Mouse (Mus musculus) v-Abl transformed pro-B cells (cell line): ENCODE measurements around the gene Ap5b1.

Experiments used
- in situ Hi-C, 2 experiments: fragments of 400-800 bp; cut with MboI; formaldehyde crosslinking; loops; one replicate each; pipeline ENCODE4 v1.15.1; 2025; ENCODE audit not compliant: unreplicated experiment in 2 of 2

Ap5b1 gene

DNA sequence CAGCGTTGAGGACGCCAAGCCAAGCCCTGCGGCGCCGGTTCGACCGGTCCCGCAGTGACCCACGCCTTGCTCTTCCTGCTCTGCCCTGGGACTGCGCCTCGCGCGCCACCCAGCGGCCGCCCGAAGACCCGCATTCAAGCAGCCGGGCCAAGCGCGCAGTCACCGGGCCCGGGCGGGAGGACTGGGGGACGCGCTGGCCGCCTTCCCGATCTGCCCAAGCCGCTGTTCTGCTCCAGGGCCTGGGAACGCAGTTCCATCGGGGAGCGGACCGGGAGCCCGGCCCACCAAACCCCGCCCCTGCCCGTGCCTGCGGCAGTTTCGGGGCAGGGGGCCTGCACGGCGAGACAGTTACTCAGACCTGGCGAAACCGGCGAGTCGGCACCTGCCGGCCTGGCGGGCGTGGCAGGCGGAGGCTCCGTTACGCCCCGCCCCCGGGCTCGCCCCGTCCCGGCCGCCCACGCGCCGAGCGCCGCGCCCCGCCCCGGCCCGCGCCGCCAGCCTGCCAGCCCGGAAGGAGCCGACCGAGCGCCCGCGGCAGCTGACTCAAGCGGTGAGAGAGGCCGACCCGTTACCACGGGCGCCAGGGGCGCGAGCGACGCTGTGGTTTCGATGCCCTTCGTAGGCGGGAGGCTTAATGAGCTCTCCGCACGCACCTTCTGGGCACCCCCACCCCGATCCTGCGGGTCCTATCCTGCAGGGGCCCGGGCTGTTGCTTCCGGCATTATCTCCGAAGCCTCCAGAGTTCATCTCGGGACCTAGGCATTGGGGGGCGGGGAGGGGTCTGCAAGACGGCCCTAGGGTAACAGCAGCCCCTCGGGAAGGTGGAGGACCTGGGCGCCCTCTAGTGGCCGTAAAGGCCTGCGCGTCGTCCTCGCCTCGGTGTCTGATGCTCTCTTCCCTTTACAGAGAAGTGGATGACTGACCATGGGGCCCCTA, at the start of gene Ap5b1:
TSS of gene Ap5b1 (plus strand) at position 492 of the 936 bp plus-strand sequence.
- in situ Hi-C loops: loop anchor here in 1 of 2 experiments (10.0 kb wide), 1 partner anchor 93 kb away; the partner anchor contains the start of gene Efemp2

DNA sequence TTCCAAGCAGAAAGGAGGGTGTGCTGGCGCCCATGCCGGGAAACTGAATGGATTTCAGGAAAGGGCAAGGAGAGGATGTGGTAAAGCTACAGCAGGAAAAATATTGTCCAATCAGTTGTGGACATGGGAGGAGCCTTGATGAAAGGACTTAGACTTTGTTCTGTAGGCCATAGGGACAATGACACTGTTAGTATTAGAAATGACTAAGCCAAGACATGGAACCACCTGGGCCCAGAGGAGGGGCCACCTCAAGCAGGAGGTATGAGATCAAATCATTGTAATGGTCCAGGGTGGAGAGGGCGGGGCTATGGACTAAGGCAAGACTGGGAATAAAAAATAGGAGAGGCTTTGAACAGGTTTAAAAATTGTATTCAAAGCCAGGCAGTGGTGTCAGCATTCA, 49.1 kb upstream of the Ap5b1 start:
- in situ Hi-C loops: no loop called here

DNA sequence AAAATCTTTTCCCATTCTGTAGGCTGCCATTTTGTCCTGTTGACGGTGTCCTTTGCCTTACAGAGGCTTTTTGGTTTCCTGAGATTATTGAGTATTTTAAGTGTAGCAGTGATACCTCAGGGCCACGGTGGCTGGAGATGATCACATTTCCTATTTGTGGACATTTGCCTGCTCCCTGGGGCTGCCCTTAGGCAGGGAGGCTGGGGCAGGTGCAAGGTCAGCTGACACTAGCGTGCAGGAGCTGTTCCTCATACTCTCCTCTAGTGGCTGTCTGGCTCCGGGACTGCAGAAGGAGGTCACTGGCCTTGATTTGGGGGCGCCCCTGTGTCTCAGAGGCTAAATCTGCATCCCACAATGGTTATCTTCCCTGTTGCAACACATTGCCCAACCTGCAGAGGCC, 42.6 kb upstream of the Ap5b1 start:
- in situ Hi-C loops: loop anchor here (5.0 to 10.0 kb wide), 3 partner anchors 37 to 360 kb away; partner anchors contain the start of genes Frmd8 (in 1 of the 2), Ovol1 (in 1 of the 2) and Slc25a45 (in 1 of the 2)

- in situ Hi-C loops: loop anchor here (5.0 to 10.0 kb wide), 4 partner anchors 33 to 355 kb away; partner anchors contain the start of genes Frmd8 (in 1 of the 2), Ovol1 (in 1 of the 2) and Slc25a45 (in 1 of the 2)
Observed at GRCm38 (mm10) chr19:5529325-5530137, 38.3 kb upstream of the Ap5b1 start.

- in situ Hi-C loops: loop anchor here (5.0 kb wide), 1 partner anchor 252 kb away; no protein-coding TSS in a partner anchor
Observed at GRCm38 (mm10) chr19:5530138-5530524, 37.7 kb upstream of the Ap5b1 start.

- in situ Hi-C loops: loop anchor here (5.0 kb wide), 1 partner anchor 250 kb away; no protein-coding TSS in a partner anchor
Observed at GRCm38 (mm10) chr19:5532520-5532919, 35.3 kb upstream of the Ap5b1 start.

- in situ Hi-C loops: no loop called here
Observed at GRCm38 (mm10) chr19:5538786-5539185, 29.0 kb upstream of the Ap5b1 start.

- in situ Hi-C loops: no loop called here
Observed at GRCm38 (mm10) chr19:5543362-5543761, 24.5 kb upstream of the Ap5b1 start.

- in situ Hi-C loops: no loop called here
Observed at GRCm38 (mm10) chr19:5544031-5544430, 23.8 kb upstream of the Ap5b1 start.

DNA sequence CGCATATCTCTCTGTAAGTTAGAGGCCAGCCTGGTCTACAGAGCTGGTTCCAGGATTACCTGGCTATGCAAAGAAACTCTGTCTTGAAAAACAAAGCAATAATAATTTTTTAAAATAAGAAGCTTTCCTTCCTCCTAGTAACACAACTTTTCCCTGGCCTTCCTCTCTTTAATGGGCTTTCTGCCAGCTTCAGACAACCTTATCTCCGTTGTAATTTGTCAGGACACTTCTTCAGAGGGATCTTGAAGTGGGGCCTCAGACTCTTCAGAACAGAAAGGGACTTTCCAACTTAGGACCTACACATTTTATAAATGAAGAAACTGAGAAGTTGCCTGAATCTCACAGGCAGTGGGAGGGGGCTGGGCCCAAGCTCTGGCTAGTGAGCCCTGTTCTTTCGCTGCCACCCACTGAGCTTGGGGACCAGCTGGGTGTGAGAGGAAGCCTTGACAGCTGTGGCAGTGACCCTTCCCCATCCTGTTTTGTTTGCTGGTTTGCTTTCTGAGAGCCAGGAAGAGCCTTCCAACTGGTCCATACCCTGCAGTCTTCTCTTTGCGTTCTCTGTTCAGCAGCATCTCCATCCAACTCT, 20.3 kb upstream of the Ap5b1 start:
- in situ Hi-C loops: no loop called here

- in situ Hi-C loops: no loop called here
Observed at GRCm38 (mm10) chr19:5553802-5554201, 14.0 kb upstream of the Ap5b1 start.

GRCm38 (mm10) chr19:5554212-5554611, 13.6 kb upstream of the Ap5b1 start:
- in situ Hi-C loops: no loop called here

DNA sequence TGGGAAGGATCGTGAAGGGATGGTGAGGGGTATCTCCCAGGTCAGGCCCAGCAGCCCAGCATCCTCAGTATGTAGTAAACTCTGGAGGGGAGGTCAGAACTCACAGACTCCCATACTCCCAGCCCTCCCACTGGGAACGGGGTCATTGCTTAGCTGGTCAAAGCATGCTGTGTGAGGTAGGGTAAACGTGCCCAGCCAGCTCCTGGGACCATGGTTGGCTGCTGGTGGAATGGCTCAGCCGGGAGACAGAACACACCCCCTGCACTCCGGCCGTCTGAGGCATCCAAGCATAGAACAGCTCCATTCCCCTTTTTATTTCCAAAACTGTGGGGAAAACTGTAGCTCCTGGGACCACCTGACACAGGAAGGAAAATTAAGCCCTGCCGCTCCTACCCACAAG, 9.7 kb upstream of the Ap5b1 start:
- in situ Hi-C loops: no loop called here

DNA sequence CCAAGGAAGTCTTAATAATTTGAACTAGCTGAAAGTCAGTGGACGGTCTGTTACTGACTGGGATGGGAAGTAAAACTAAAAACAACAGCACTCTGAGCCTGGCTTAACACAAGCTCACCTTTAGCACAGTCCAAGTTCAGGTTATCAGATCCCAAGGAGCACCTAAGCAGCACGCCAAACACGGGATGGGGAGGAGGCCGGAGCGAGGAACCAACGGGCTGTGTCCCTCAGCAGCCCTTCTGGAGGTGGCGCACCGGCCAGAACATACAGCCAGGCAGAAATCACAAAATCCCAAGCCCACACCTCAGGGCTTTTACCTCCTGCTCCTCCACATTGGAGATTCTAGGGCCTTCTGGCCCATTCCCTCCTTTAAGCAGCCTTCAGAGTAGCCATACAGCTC, 9.1 kb upstream of the Ap5b1 start:
- in situ Hi-C loops: no loop called here

GRCm38 (mm10) chr19:5559229-5559628, 8.6 kb upstream of the Ap5b1 start:
- in situ Hi-C loops: no loop called here

DNA sequence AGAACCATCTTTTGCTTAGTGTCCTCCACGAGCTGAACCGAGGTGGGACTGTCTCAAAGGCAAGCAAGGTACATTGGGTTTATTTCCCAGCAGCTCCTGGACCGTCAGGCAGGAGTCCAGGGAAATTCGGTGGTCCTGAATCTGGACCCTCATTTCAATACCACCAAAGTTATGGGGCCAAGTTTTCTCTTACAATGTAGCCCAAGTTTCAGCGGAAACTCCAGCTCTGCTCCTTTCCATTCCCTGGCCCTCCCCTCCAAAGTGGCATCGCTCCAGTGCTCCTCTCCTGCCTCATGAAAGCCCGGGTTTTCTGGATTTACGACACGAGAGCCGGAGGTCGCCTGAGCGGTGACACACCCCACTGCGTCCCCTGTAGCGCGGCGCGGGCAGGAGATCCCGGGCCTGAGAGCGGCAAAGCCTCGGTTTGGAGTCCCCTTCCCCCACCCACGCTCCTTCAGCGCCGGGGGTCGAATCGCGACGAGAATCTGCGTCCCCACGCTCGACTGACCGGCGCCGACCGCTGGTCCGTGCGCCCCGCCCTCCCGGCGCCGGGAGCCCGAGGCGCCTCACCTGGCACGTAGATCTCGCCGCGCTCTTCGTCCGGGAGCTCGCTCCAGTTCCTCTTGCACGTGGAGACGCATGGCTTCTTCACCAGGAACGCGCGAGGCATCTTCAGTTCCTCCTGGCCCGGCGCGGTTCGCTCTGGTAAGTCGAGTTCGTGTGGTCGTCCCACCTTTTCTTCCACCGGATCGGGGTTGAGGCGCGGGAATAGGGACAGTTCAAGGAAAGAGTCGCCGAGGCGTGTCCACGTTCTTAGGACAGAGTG, 8.0 kb upstream of the Ap5b1 start:
- in situ Hi-C loops: loop anchor here (5.0 to 10.0 kb wide), 3 partner anchors 33 to 85 kb away; partner anchors contain the start of gene Efemp2 (in 1 of the 2)

DNA sequence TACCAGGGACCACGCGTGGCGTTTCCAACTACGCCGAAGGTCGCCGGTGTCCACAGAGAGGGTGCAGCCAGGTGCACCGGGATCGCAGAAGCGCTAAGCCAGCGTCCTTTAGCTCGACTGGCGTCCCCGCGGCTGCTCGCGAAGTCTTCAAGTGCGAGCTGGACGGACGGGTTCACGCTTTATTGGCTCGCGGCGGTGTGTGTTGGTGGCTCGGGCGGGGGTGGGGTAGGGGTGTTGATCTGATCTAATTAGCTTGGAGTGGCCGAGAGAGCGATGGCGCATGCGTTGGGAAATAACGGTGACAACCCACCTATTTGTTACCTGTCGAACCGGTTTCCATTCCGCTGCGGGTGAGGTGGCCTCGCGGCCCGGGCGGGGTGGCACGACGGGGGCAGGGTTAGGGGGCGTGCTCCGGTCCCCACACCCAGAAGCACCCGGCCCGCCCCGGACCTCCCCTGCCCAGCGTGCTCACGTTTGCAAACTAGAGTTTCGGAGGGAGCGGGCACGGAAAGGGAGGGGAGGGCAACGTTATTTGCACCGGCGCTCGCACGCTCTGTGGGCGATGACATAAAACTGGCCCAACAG, 7.3 kb upstream of the Ap5b1 start, which contains the start of gene Ovol1:
TSS of gene Ovol1 (minus strand) at position 190 of the 585 bp plus-strand sequence.
- in situ Hi-C loops: loop anchor here (5.0 to 10.0 kb wide), 3 partner anchors 33 to 86 kb away; partner anchors contain the start of gene Efemp2 (in 1 of the 2)

- in situ Hi-C loops: loop anchor here (5.0 to 10.0 kb wide), 3 partner anchors 34 to 87 kb away; partner anchors contain the start of gene Efemp2 (in 1 of the 2)
Observed at GRCm38 (mm10) chr19:5561252-5561790, 6.5 kb upstream of the Ap5b1 start.
